Mouse (Mus musculus): Measurements from ENCODE around the gene Ripor1.
A peak's percentile ranks its signal among the peaks of the same experiment; 100 is the strongest.
"Not testable (repeated sequence)": the region's sequence is repeated elsewhere in the genome, so short reads cannot be mapped to it uniquely, and the experiment has no call there.

The Ripor1 gene

GRCm38 (mm10) chr8:105604804-105605381, at the start of gene Ripor1:
Ripor1 (plus strand) TSS chr8:105605255.
- DNase-seq (ENCODE audit: extremely low spot score, low read depth, low spot score), result no peak

DNA sequence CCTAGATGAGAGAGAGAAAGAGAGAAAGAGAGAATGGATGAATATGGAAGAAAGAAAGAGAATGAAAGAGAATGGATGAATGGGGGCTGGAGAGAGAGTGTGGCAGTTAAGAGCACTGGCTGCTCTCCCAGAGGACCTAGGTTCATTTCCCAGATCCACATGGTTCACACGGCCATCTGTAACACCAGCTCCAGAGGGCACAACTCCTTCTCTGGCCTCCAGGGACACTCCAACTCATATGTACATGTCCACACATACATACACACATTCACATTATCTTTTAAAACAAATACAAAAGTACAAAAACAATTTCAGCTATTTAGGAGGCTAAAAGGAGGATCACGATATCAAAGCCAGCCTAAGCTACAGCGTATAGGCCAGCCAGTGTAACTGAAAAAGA, 42.2 kb upstream of the Ripor1 start:
- no peak for DNase-seq (ENCODE audit: extremely low spot score, low read depth, low spot score)

DNA sequence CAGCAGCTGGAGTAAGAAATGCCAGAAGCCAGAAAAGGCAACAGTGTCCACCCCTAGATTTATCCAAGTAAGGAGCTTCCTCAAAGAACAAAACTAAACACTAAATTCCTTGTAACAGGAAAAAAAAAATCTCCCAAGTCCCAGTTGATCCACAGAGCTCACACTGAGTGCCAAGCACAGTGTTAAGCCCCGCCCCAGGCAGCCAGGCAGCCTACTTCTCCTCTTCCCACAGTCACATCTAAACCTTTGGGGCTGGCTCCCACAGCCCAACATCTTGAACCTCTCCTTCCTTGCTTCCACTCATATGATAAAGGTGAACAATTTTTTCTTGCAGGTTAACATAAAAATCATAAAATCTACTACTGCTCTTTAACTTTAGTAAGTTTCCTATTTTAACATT, 41.2 kb upstream of the Ripor1 start:
- DNase-seq (ENCODE audit: extremely low spot score, low read depth, low spot score), result no peak

- DNase-seq (ENCODE audit: extremely low spot score, low read depth, low spot score), result not testable (repeated sequence)
Measured at GRCm38 (mm10) chr8:105564573-105565229, 40.4 kb upstream of the Ripor1 start.

DNA sequence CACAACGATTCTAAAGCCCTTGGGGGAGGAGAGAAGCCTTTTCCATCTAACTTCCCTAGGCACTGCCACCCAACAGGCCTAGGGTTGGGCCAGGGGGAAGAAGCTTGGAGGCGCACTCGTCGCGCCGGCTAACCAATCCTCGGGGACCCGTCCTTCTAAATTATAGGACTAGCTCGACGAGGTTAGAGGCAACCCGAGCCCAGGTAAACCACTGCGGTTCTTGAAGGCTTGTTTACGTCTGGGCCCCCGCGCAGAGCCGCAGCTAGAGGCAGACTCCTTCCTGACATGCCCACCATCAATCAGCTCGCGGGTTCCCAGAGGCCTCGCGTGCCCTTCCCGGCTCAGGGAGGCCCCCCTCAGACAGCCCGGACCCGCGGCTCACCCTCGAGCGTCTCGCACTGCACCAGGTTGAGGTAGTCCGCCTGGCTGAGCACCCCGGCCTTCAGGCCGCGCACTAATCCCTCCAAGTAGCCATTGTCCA, 39.6 kb upstream of the Ripor1 start:
- DNase-seq (ENCODE audit: extremely low spot score, low read depth, low spot score), result no peak

- peak; percentile 98 for DNase-seq (ENCODE audit: extremely low spot score, low read depth, low spot score)
Measured at GRCm38 (mm10) chr8:105565952-105566702, 38.9 kb upstream of the Ripor1 start, which contains the start of gene Atp6v0d1. Atp6v0d1 (minus strand) TSS chr8:105566047.

DNA sequence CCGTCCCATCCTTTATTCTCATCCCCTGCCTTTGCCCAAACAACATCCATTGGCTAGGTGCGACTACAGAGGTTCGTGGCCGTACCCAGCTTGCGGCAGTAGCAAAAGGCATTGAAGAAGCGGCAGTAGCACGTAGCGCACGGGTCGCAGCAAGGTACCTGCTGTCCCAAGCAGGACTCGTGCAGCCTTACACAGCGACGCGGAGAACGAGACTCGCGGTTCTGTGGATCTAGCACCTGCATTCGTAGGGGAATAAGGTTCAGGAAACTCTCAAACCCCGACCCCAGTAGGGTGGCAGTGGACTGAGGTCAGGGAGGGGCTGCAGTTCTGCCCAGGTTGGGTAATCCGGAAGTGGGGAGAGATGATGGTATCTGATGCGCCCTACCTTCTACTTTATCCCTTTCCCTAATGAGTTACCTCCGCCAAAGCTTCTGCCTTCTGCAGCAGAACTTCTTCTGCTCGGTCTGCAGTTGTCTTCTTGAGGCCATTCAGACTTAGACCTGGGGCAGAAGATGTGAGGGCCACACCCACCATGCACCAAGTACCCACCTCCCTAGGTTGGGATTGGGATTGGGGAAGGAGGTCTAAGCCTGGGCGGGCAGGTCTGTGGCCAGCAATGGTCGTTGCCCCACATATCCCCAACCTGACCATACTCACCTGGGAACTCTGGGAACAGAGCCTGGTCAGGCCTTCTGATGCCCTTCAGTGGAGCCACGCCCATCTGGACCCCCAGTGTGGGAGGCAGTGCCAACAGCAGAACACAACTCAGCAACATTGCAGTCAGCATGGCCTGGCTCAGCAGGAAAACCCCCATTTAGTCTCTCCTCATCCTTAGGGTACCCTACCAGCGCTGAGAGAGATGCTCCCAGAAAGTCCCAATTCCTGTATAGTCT, 38.1 kb upstream of the Ripor1 start:
- no peak for DNase-seq (ENCODE audit: extremely low spot score, low read depth, low spot score)

DNA sequence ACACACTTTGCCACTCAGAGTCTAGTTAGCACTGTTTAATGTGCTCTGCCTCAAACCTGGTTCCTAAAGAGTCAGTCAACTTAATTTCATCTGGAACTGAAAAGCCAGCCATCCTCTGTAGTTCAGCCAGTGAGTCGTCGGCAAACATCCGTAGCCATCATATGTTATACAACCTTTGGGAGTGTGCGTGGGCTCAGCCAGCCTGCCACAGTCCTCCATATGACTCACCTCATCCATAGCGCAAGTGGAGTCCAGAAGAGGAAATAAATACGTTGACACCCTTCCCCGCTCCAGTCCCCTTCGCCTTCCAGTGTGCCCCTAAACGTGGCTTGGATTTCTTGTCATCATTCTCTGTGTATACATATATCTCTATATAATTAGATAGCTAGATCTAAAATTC, 33.2 kb upstream of the Ripor1 start:
- no peak for DNase-seq (ENCODE audit: extremely low spot score, low read depth, low spot score)

DNA sequence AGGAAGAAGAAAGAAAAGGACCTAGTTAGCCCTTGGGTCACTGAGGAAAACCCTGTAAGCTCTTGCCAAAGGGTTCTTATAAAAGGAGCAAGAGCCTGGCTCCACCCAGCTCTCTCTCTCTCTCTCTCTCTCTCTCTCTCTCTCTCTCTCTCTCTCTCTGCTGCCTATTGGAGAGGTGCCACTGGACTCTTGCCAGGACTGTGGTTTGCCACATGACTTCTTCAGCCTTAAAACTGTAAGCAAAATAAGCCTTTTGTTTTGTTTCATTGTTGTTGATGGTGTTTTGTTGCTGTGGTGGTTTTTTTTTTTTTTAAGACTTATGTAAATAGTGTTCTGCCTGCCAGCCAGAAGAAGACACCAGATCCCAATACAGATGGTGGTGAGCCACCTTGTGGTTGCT, 31.6 kb upstream of the Ripor1 start:
- no peak for DNase-seq (ENCODE audit: extremely low spot score, low read depth, low spot score)

DNA sequence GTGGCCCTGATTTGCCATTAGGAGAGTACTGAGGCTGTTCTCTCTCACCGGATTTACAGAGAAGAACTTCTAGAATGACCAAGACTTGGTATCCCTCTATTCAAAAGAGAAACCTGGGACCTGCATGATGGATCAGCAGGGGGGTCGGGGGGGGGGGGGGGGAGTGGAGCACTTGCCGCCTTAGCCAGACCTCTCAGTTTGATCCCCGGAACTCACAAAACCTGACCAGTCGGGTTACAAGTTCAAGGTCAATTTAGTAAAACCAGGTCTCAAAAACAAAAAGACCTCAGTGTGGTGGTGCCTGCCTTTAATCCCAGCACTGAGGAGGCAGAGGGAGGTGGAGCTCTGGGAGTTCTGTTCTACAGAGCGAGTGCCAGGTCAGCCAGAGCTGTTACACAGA, 30.3 kb upstream of the Ripor1 start:
- no peak for DNase-seq (ENCODE audit: extremely low spot score, low read depth, low spot score)

GRCm38 (mm10) chr8:105575538-105575937, 29.5 kb upstream of the Ripor1 start:
- DNase-seq (ENCODE audit: extremely low spot score, low read depth, low spot score), result no peak

GRCm38 (mm10) chr8:105579719-105580118, 25.3 kb upstream of the Ripor1 start:
- no peak for DNase-seq (ENCODE audit: extremely low spot score, low read depth, low spot score)

DNA sequence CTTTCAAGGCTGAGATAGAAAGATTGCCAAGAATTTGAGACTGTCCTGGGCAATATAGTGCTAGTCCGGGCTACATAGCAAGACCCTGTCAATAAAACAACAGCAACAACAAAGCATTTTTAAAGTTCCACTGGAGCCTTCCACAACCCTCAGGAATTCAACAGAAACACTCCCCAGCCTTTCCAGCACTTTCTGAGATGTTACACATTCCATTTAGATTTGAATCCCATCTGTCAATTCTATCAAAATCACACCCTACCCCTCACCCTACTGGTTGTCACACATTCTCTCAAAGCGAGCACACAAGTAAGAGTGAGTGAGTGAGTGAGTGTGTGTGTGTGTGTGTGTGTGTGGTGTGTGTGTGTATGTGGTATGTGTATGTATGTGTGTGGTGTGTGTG, 12.6 kb upstream of the Ripor1 start:
- no peak for DNase-seq (ENCODE audit: extremely low spot score, low read depth, low spot score)

GRCm38 (mm10) chr8:105593859-105594258, 11.2 kb upstream of the Ripor1 start:
- DNase-seq (ENCODE audit: extremely low spot score, low read depth, low spot score), result no peak

GRCm38 (mm10) chr8:105594451-105595242, 10.4 kb upstream of the Ripor1 start:
- no peak for DNase-seq (ENCODE audit: extremely low spot score, low read depth, low spot score)

GRCm38 (mm10) chr8:105596362-105597034, 8.6 kb upstream of the Ripor1 start:
- no peak for DNase-seq (ENCODE audit: extremely low spot score, low read depth, low spot score)

- no peak for DNase-seq (ENCODE audit: extremely low spot score, low read depth, low spot score)
Measured at GRCm38 (mm10) chr8:105598777-105599176, 6.3 kb upstream of the Ripor1 start.

- DNase-seq (ENCODE audit: extremely low spot score, low read depth, low spot score), result no peak
Measured at GRCm38 (mm10) chr8:105601301-105601700, 3.8 kb upstream of the Ripor1 start.

DNA sequence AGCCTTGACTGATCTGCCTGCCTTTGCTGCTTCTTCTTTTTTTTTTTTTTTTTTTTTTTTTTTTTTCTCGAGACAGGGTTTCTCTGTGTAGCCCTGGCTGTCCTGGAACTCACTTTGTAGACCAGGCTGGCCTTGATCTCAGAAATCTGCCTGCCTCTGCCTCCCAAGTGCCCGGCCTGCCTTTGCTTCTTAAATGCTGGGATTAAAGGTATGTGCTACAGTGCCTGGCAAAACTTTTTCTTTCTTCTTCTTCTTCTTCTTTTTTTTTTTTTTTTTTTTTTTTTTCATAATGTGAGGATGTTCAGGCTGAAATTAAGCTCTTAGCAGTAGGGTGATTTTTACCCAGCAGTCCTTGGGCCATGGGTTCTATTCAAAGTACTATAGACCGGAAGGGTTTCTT, 2.5 kb upstream of the Ripor1 start:
- DNase-seq (ENCODE audit: extremely low spot score, low read depth, low spot score), result not testable (repeated sequence)

All from hindlimb bud, embryonic 11.5 days (tissue).